Mouse (Mus musculus): ENCODE measurements around the gene Tgm2.

DNA sequence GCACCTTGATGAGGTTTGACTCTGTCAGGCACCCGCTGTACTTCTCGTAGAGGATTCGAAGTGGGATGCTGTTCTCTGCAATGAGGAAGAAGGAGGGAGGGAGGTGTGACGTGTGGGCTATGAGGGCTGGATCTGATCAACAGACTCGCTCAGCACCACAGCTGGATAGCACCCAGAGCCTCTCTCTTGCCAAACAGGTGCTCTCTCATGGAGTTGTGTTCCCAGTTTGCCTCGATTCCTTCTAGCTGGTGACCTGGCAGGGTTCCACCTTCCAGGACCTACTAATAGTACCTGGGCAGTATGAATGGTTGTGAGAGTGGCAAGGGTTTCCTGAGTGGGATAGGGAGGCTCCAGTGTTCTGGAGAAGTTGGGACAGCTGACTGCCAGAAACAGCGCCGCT, 26.0 kb downstream of the Tgm2 start:
- TF ChIP-seq CTCF (IDR thresholded peaks at IDR 0.05; ENCODE audit: insufficient read depth, low read length) (no peak), POLR2A (IDR thresholded peaks at IDR 0.05; ENCODE audit: borderline replicate concordance, extremely low read depth, low read depth, low read length) (no peak)

Measured in lung, adult 2 months (tissue).